Mouse (Mus musculus) ovary, postnatal 14 days (tissue): Measurements from ENCODE around the gene Cog4.
"Not testable (repeated sequence)": the region's sequence is repeated elsewhere in the genome, so short reads cannot be mapped to it uniquely, and the experiment has no call there.

Experiments
- DNase-seq: peaks from one replicate; pipeline ENCODE4 v3.0.0; 2022; ENCODE audit warnings: low spot score

The Cog4 gene

GRCm38 (mm10) chr8:110889904-110890470 is 43.6 kb downstream of the Cog4 start:
- no peak for DNase-seq

GRCm38 (mm10) chr8:110892040-110892439 is 45.6 kb downstream of the Cog4 start:
- no peak for DNase-seq

GRCm38 (mm10) chr8:110892913-110893312 is 46.5 kb downstream of the Cog4 start:
- DNase-seq: no peak

- DNase-seq: no peak
Observed at GRCm38 (mm10) chr8:110894851-110895250, 48.5 kb downstream of the Cog4 start.

- DNase-seq: no peak
Observed at GRCm38 (mm10) chr8:110895254-110895653, 48.9 kb downstream of the Cog4 start.

- DNase-seq: no peak
Observed at GRCm38 (mm10) chr8:110895812-110896211, 49.4 kb downstream of the Cog4 start.

GRCm38 (mm10) chr8:110897495-110897894 is 51.1 kb downstream of the Cog4 start:
- no peak for DNase-seq

- DNase-seq: no peak
Observed at GRCm38 (mm10) chr8:110901056-110901455, 54.7 kb downstream of the Cog4 start.

GRCm38 (mm10) chr8:110901839-110902578 is 55.6 kb downstream of the Cog4 start, which contains the start of gene Fuk:
Gene Fuk (minus strand): TSS chr8:110902488.
- peak; percentile 78 for DNase-seq

- no peak for DNase-seq
Observed at GRCm38 (mm10) chr8:110902579-110902965, 56.2 kb downstream of the Cog4 start.

- DNase-seq: no peak
Observed at GRCm38 (mm10) chr8:110905404-110905803, 59.0 kb downstream of the Cog4 start.

GRCm38 (mm10) chr8:110906682-110907081 is 60.3 kb downstream of the Cog4 start:
- no peak for DNase-seq

- not testable (repeated sequence) for DNase-seq
Observed at GRCm38 (mm10) chr8:110909850-110910249, 63.5 kb downstream of the Cog4 start.

GRCm38 (mm10) chr8:110911576-110912570 is 65.5 kb downstream of the Cog4 start:
- no peak for DNase-seq

- no peak for DNase-seq
Observed at GRCm38 (mm10) chr8:110917415-110917814, 71.0 kb downstream of the Cog4 start.

- DNase-seq: no peak
Observed at GRCm38 (mm10) chr8:110918027-110918426, 71.6 kb downstream of the Cog4 start.

- DNase-seq: no peak
Observed at GRCm38 (mm10) chr8:110918460-110918859, 72.1 kb downstream of the Cog4 start.

GRCm38 (mm10) chr8:110919341-110920031 is 73.1 kb downstream of the Cog4 start, which contains the start of gene St3gal2:
Gene St3gal2 (plus strand): TSS chr8:110919922.
- DNase-seq: peak; percentile 65

GRCm38 (mm10) chr8:110920032-110920772 is 73.8 kb downstream of the Cog4 start:
- DNase-seq: peak; percentile 30

GRCm38 (mm10) chr8:110920773-110921277 is 74.4 kb downstream of the Cog4 start:
- DNase-seq: no peak
